Mouse (Mus musculus) midbrain, embryonic 15.5 days (tissue): ENCODE data around the gene Zfp950. TPM values are rescaled to one million over a fixed set of nuclear protein-coding genes. Genes with fewer than 3 reads are reported as not detected.

Source experiments
- ATAC-seq: fragments of 200-750 bp; cut with Nextera tagmentation; replicated peaks from 2 replicates; pipeline ENCODE4 v1.8.0; 2017; ENCODE audit warnings: moderate TSS enrichment
- H3K27ac ChIP-seq: fragments of 300-500 bp; sonication (generic); 2 replicates; pipeline ENCODE4 v1.5.1; 2015; ENCODE audit warnings: mild to moderate bottlenecking, inconsistent platforms
- H3K27me3 ChIP-seq: fragments of 300-500 bp; sonication (generic); replicated peaks from 2 replicates; pipeline ENCODE4 v1.6.1; 2015; ENCODE audit warnings: inconsistent platforms
- H3K36me3 ChIP-seq: fragments of 300-500 bp; sonication (generic); replicated peaks from 2 replicates; pipeline ENCODE4 v1.6.1; 2015; ENCODE audit warnings: inconsistent platforms
- H3K4me1 ChIP-seq: fragments of 300-500 bp; sonication (generic); 2 replicates; pipeline ENCODE4 v1.6.1; 2015; ENCODE audit warnings: inconsistent platforms
- H3K4me2 ChIP-seq: fragments of 300-500 bp; sonication (generic); 2 replicates; pipeline ENCODE4 v1.6.1; 2015; ENCODE audit warnings: inconsistent platforms, mild to moderate bottlenecking, moderate library complexity
- H3K4me3 ChIP-seq: fragments of 300-500 bp; sonication (generic); 2 replicates; pipeline ENCODE4 v1.5.1; 2015; ENCODE audit warnings: mild to moderate bottlenecking, inconsistent platforms
- H3K9ac ChIP-seq: fragments of 300-500 bp; sonication (generic); 2 replicates; pipeline ENCODE4 v1.6.1; 2015; ENCODE audit warnings: mild to moderate bottlenecking, inconsistent platforms
- H3K9me3 ChIP-seq: fragments of 300-500 bp; sonication (generic); 2 replicates; pipeline ENCODE4 v1.6.1; 2016; ENCODE audit warnings: inconsistent platforms
- WGBS: fragments of 180-500 bp; shearing (Covaris S2); methylation state at CpG from one replicate; pipeline ENCODE4 v1.1.7; 2015; ENCODE audit warnings: mixed read lengths; 5-methylcytosine and 5-hydroxymethylcytosine counted together
- polyA plus RNA-seq: library from polyadenylated mRNA; unstranded; fragments of >200 nt; fragmentation: Nextera tagmentation; extraction: Ambion mirVana; gene quantifications from 2 replicates; pipeline ENCODE4 v1.2.1, GENCODE M21; 2015

Gene Zfp950
- polyA plus RNA-seq, 1 experiment from 2014 or later: 48.5 TPM

DNA sequence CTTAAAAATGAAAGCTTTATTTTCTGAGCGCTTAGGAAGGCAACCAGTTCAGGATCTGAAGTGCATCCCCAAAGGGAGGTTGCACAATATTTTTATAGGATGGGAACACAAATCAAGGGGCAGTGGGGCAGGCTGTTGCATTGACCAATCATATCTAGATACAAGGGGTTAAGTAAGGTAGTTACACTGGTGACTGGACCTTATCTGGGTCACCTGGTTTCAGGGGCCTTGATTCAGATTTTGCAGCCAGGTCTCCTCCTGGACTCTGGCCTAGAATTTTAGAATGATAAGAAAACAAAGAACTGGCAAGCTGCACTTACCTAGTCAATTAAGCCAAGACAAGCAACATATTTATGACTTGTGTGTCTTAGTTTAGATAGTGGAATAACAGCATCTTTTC lies 89.5 kb downstream of the Zfp950 start:
- no peak overlapping the region for H3K4me3 ChIP-seq
- H3K27me3 ChIP-seq: no peaks in the 10 kb centered on the region
- H3K4me2 ChIP-seq: no peak overlapping the region
- no peaks in the 10 kb centered on the region for H3K36me3 ChIP-seq
- no peak for ATAC-seq
- no peaks in the 10 kb centered on the region for H3K9me3 ChIP-seq
- H3K9ac ChIP-seq: no peak overlapping the region
- H3K4me1 ChIP-seq: no peaks in the 10 kb centered on the region
- 98% methylated on average over 1 of the region's 1 CpGs for WGBS
- no peak overlapping the region for H3K27ac ChIP-seq

DNA sequence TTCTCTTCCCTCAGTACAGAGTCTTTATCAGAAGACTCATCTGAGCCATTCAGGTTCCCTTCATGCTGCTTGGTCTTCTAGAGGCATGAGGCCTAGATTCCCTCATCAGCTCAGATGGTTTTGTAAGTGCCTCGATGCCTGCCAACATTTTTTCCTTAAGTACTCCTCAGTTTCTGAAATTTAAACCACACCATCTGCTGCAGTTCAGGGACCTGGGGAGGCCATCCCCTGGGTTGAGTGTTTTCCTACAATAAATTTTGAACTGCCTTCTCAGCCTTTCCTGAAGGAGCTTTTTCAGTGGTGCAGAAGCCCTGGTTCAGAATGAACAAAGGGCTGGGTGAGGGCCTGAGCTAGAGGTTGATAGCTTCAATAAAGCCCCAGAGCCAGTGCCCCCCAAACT lies 91.2 kb downstream of the Zfp950 start:
- H3K27me3 ChIP-seq: no peaks in the 10 kb centered on the region
- no peaks in the 10 kb centered on the region for H3K4me1 ChIP-seq
- no peaks in the 10 kb centered on the region for H3K36me3 ChIP-seq
- H3K27ac ChIP-seq: no peak overlapping the region
- 90% methylated on average over 1 of the region's 1 CpGs for WGBS
- H3K4me2 ChIP-seq: no peak overlapping the region
- H3K9me3 ChIP-seq: no peaks in the 10 kb centered on the region
- H3K9ac ChIP-seq: no peak overlapping the region
- no peak overlapping the region for H3K4me3 ChIP-seq
- ATAC-seq: no peak

DNA sequence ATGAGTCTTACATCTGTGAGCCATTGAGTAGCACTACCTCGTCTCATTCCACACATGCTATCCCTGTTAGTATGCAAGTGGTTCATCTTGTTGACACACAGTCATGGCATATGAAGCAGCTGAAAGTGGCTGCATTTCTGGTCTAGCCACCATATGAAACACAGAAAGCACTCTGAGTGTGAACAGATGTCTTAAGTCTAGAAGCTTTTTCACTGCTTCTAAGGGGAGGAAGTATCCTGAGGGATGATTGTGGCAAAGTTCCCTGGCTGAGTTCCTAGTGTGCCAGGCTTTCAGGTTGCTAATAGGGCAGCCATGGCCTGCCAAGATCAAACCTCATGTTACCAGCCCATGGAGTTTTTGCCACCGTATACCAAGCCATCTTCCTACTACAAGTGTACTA lies 92.0 kb downstream of the Zfp950 start:
- H3K27me3 ChIP-seq: no peaks in the 10 kb centered on the region
- WGBS: 91% methylated on average over 2 of the region's 2 CpGs
- H3K4me1 ChIP-seq: no peaks in the 10 kb centered on the region
- ATAC-seq: no peak
- H3K4me3 ChIP-seq: no peak overlapping the region
- H3K36me3 ChIP-seq: no peaks in the 10 kb centered on the region
- H3K9ac ChIP-seq: no peak overlapping the region
- H3K4me2 ChIP-seq: no peak overlapping the region
- no peak overlapping the region for H3K27ac ChIP-seq
- H3K9me3 ChIP-seq: no peaks in the 10 kb centered on the region

GRCm38 (mm10) chr19:61039151-61039550 lies 101.5 kb downstream of the Zfp950 start:
- H3K36me3 ChIP-seq: no peaks in the 10 kb centered on the region
- H3K4me1 ChIP-seq: no peaks in the 10 kb centered on the region
- no peak overlapping the region for H3K27ac ChIP-seq
- H3K9me3 ChIP-seq: no peaks in the 10 kb centered on the region
- no peaks in the 10 kb centered on the region for H3K27me3 ChIP-seq
- H3K9ac ChIP-seq: no peak overlapping the region
- ATAC-seq: no peak
- no peak overlapping the region for H3K4me3 ChIP-seq
- H3K4me2 ChIP-seq: no peak overlapping the region

DNA sequence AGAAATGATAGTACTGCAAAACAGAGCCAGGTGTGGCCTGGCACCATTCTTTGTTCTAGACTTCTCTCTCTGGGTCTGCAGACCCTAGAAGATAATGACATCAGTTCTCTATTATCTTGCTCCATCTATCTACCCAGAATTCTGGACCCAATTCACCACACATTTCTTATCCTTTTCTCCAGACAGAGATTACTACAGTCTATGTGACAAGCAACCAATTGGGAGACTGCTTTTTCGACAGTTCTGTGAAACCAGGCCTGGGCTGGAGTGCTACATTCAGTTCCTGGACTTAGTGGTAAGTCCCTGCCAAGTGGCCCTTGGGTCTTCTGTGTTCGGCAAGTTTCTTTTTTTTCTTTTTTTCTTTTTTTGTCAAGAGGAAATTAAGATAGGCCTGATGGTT lies 109.1 kb downstream of the Zfp950 start:
- 87% methylated on average over 2 of the region's 2 CpGs for WGBS
- no peak for ATAC-seq
- Histone ChIP-seq H3K4me1 (no peaks in the 10 kb centered on the region), H3K36me3 (no peaks in the 10 kb centered on the region), H3K9me3 (no peaks in the 10 kb centered on the region), H3K27ac (no peak overlapping the region), H3K4me3 (no peak overlapping the region), H3K4me2 (no peak overlapping the region), H3K27me3 (no peaks in the 10 kb centered on the region), H3K9ac (no peak overlapping the region)

DNA sequence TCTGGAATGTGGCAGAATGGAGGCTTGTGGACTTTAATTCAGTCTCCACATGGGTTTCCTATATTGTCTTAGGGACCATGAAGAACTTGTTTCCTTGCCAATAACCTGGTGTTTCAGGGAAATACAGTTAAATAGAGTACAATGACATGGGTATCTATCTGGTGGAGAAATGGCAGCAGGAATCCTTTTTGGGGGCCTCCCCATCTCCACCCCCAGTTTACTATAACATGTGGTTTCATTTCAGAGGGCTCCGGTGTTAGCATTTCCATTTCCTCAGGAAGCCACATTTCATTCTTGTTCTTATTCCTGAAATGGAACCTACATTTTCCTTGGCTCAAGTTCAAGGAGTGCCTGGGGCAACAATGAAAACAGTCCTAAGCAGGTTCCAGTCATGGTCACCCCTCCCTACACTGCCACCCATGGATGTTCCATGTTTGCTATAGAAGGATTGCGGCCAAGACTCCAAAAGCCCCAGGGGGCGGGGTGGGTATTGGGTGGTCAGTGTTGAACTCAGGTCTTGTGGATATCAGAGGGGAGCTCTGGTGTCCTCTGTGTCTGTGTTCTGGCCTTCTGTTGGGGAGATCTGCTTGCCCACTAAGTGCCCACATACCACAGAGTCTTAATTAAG lies 118.6 kb downstream of the Zfp950 start:
- Histone ChIP-seq H3K4me1 (no peaks in the 10 kb centered on the region), H3K4me3 (no peak overlapping the region), H3K36me3 (no peaks in the 10 kb centered on the region), H3K4me2 (no peak overlapping the region), H3K9ac (no peak overlapping the region), H3K27me3 (no peaks in the 10 kb centered on the region), H3K27ac (no peak overlapping the region), H3K9me3 (no peaks in the 10 kb centered on the region)
- ATAC-seq: no peak
- WGBS: 91% methylated on average over 3 of the region's 3 CpGs

- no peaks in the 10 kb centered on the region for H3K9me3 ChIP-seq
- H3K4me2 ChIP-seq: no peak overlapping the region
- no peaks in the 10 kb centered on the region for H3K36me3 ChIP-seq
- no peak overlapping the region for H3K27ac ChIP-seq
- no peak overlapping the region for H3K9ac ChIP-seq
- H3K4me3 ChIP-seq: no peak overlapping the region
- no peaks in the 10 kb centered on the region for H3K4me1 ChIP-seq
- no peak for ATAC-seq
- no peaks in the 10 kb centered on the region for H3K27me3 ChIP-seq
- 87% methylated on average over 2 of the region's 2 CpGs for WGBS
Observed at GRCm38 (mm10) chr19:61021502-61021901, 119.1 kb downstream of the Zfp950 start.

- Histone ChIP-seq H3K9ac (no peak overlapping the region), H3K4me2 (no peak overlapping the region), H3K4me3 (no peak overlapping the region), H3K9me3 (no peaks in the 10 kb centered on the region), H3K4me1 (no peaks in the 10 kb centered on the region), H3K27ac (no peak overlapping the region), H3K27me3 (no peaks in the 10 kb centered on the region), H3K36me3 (no peaks in the 10 kb centered on the region)
- WGBS: 94% methylated on average over 1 of the region's 1 CpGs
- no peak for ATAC-seq
Observed at GRCm38 (mm10) chr19:61017477-61018266, 123.0 kb downstream of the Zfp950 start.

DNA sequence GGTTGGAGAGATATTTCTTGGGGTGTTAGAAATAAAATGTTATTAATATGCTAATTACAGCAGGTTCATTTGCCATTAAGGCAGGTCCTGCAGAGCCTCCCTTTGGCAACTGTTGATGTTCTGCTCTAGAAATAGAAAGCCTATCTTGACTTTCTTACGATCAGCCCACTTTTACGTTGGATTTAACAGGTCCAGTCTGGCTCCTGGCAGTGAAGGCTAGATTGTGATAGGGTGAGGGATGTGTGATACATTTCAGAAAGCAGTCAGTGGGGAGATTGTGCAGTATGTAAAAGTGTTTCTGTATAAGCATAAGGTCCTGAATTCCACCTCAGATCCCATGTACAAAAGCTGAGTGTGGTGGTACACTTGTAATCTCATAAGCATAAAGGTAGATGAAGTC lies 131.4 kb downstream of the Zfp950 start:
- Histone ChIP-seq H3K9ac (no peak overlapping the region), H3K9me3 (no peaks in the 10 kb centered on the region), H3K27me3 (no peaks in the 10 kb centered on the region), H3K36me3 (no peaks in the 10 kb centered on the region), H3K27ac (no peak overlapping the region), H3K4me2 (no peak overlapping the region), H3K4me3 (no peak overlapping the region), H3K4me1 (no peaks in the 10 kb centered on the region)
- no peak for ATAC-seq
- 90% methylated on average over 2 of the region's 2 CpGs for WGBS

Other genes starting within 250 kb of the Zfp950 start
- gene Gm7102, start 35.5 kb upstream of the Zfp950 start, polyA plus RNA-seq: 0.22 TPM in 1 of 2 replicates, not detected in the other
- not detected in 2 replicates for gene Gm6020, start 43.0 kb upstream of the Zfp950 start, polyA plus RNA-seq
- gene Csf2ra, start 87.6 kb upstream of the Zfp950 start, polyA plus RNA-seq: 63.1 and 78.9 TPM in 2 replicates
- gene Gm21060, start 156.2 kb upstream of the Zfp950 start, polyA plus RNA-seq: not detected in 2 replicates